Mouse (Mus musculus): ENCODE measurements around the gene Scaf8.

GRCm38 (mm10) chr17:3075166-3075872 is 39.5 kb upstream of the Scaf8 start:
- no peak for TF ChIP-seq TAL1 (IDR thresholded peaks at IDR 0.05; ENCODE audit: low read length)
- no peak for TF ChIP-seq GATA1 (IDR thresholded peaks at IDR 0.05; ENCODE audit: low read length)

Measured in erythroblast, embryonic 14.5 days (primary cell).